Mouse (Mus musculus) testis, adult 2 months (tissue): ENCODE results near the gene Pax5.

ENCODE experiments used
- CTCF ChIP-seq: fragments of 200-500 bp; IDR thresholded peaks from 2 replicates; pipeline ENCODE4 v1.5.1; 2012; ENCODE audit warnings: low read depth, mild to moderate bottlenecking, inconsistent platforms, low read length, moderate library complexity; ENCODE audit not compliant: control insufficient read depth, insufficient read depth, insufficient replicate concordance
- POLR2A ChIP-seq: fragments of 200-500 bp; IDR thresholded peaks from 2 replicates; pipeline ENCODE4 v1.6.1; 2012; ENCODE audit warnings: low read depth, mild to moderate bottlenecking, inconsistent platforms, low read length, moderate library complexity; ENCODE audit not compliant: control insufficient read depth

DNA sequence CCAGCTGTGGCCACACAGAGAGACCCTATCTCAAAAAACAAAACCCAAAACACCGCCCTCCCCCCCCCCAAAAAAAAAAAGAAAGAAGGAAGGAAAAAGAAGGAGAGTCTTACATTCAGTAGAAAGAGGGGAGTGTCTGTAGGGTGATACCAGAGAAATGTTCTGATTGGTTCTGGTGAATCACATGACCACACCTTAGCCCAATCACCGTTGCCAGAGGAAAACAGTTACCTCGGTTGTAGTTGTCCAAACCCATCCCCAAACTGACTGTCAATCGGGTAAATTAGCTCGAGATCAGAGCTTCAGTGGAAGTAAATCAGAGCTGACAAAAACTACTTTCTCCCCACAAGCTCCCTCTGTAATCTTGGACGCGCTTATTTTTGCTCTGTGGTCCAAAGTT, 205.3 kb downstream of the Pax5 start:
- TF ChIP-seq CTCF: no peak
- no peak for TF ChIP-seq POLR2A
